Comparison of ENCODE assay signal across 17 mouse cellular contexts in the genomic region with DNA sequence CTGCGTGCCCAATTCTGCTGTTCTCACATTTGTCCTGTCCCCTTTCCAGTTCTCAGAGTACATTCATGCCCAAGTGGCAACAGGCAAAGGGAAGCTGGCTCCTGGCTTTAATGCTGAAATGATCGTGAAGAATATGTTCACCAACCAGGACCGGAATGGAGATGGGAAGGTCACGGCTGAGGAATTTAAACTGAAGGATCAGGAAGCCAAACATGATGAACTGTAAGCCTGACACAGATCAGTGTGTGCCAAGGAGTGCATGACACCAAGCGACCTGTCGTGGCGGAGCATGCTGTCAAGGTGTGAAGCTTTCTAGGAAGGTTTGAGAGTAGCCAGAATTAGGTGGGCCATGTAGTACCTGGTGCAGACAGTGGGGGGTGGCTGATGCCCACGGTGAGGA. TPM values are rescaled to one million over a fixed set of nuclear protein-coding genes. Genes with fewer than 3 reads are reported as not detected.
DNase-seq lines count a peak whose midpoint lies in the region; ATAC-seq and TF ChIP-seq lines count a peak whose summit lies in the region.
"Had no signal": no experiment of that assay in that cellular context is flagged by ENCODE, and none has a peak within 500 bp of the region (broad histone marks: within the 10 kb centered on the region; RNA-seq: fewer than 3 reads in every experiment).

No protein-coding gene starts in this region.

- no peaks in the 10 kb centered on the region for H3K4me1 ChIP-seq in hindbrain, postnatal 0 days (ENCODE audit: insufficient read depth, low read length)
- H3K4me1 ChIP-seq in hindbrain, embryonic 14.5 days (replicated peaks; ENCODE audit: control insufficient read depth, insufficient read depth, low read length): no peaks in the 10 kb centered on the region
- H3K4me1 ChIP-seq: embryonic facial prominence, embryonic 10.5 days; hindbrain, embryonic 13.5 days had no signal

- H3K9ac ChIP-seq in hindbrain, postnatal 0 days (replicated peaks; ENCODE audit: low read length): no peak overlapping the region
- H3K9ac ChIP-seq in hindbrain, embryonic 14.5 days: no peak overlapping the region
- H3K9ac ChIP-seq: hindbrain, embryonic 13.5 days had no signal

- WGBS in hindbrain, postnatal 0 days: 91% methylated on average over 8 of the region's 8 CpGs
- 94% methylated on average over 8 of the region's 8 CpGs for WGBS in hindbrain, embryonic 14.5 days

- TF ChIP-seq CTCF in hindbrain, postnatal 0 days (IDR thresholded peaks at IDR 0.05; ENCODE audit: low read depth): peak; percentile 26; the same call in 1 of the 2 replicates

- ATAC-seq in frontal cortex, adult (ENCODE audit: low TSS enrichment): peak; percentile 50
- ATAC-seq in hindbrain, postnatal 0 days: no peak
- ATAC-seq in hindbrain, embryonic 14.5 days (ENCODE audit: low FRiP score): no peak
- ATAC-seq: activated CD4-positive, CD25-positive, alpha-beta regulatory T cell, adult 4 months had no signal

- H3K9me3 ChIP-seq in hindbrain, postnatal 0 days (ENCODE audit: low read length): no peaks in the 10 kb centered on the region
- H3K9me3 ChIP-seq in hindbrain, embryonic 14.5 days (ENCODE audit: control insufficient read depth, low read length): no peaks in the 10 kb centered on the region
- H3K9me3 ChIP-seq: embryonic facial prominence, embryonic 10.5 days; hindbrain, embryonic 13.5 days had no signal

- no peaks in the 10 kb centered on the region for H3K27me3 ChIP-seq in hindbrain, postnatal 0 days (ENCODE audit: insufficient read depth, low read length)
- no peaks in the 10 kb centered on the region for H3K27me3 ChIP-seq in hindbrain, embryonic 14.5 days (ENCODE audit: control insufficient read depth, insufficient read depth, low read length)
- H3K27me3 ChIP-seq: hindbrain, embryonic 13.5 days had no signal

- no peak for DNase-seq in frontal cortex, postnatal 10 days (ENCODE audit: low spot score in 2 of 2)
- DNase-seq in hindbrain, postnatal 0 days (ENCODE audit: low spot score): no peak
- no peak for DNase-seq in hindbrain, embryonic 14.5 days (ENCODE audit: low spot score)
- peak; percentile 27 for DNase-seq in thymus, postnatal 4 days
- DNase-seq in thymus, adult 18-20 months: no peak
- no peak for DNase-seq in adrenal gland, postnatal 10 days
- DNase-seq: cerebellum, postnatal 25 days; lung, adult 2 months; lung, postnatal 4 days; thymus, postnatal 25 days had no signal

- no peak overlapping the region for H3K4me2 ChIP-seq in hindbrain, postnatal 0 days (ENCODE audit: low read depth, low read length)
- no peak overlapping the region for H3K4me2 ChIP-seq in hindbrain, embryonic 14.5 days (replicated peaks)
- H3K4me2 ChIP-seq: hindbrain, embryonic 13.5 days; midbrain, embryonic 11.5 days had no signal

- no peak overlapping the region for H3K4me3 ChIP-seq in hindbrain, postnatal 0 days (ENCODE audit: low read length)
- H3K4me3 ChIP-seq in hindbrain, embryonic 14.5 days (replicated peaks; ENCODE audit: low read length): no peak overlapping the region
- H3K4me3 ChIP-seq: embryonic facial prominence, embryonic 10.5 days; erythroblast, embryonic 14.5 days; hindbrain, embryonic 13.5 days; myocyte had no signal

- H3K36me3 ChIP-seq in hindbrain, postnatal 0 days (ENCODE audit: insufficient read depth, low read length): peaks cover 5% of the 10 kb centered on the region; the same call in 1 of the 2 replicates
- peaks cover 36% of the 10 kb centered on the region for H3K36me3 ChIP-seq in hindbrain, embryonic 14.5 days (replicated peaks; ENCODE audit: control insufficient read depth, insufficient read depth)

- no peak overlapping the region for H3K27ac ChIP-seq in hindbrain, postnatal 0 days
- H3K27ac ChIP-seq in hindbrain, embryonic 14.5 days: no peak overlapping the region
- H3K27ac ChIP-seq: embryonic facial prominence, embryonic 10.5 days; hindbrain, embryonic 13.5 days had no signal

RNA-seq across cellular contexts. Expression of gene Nt5c3, which starts 45.7 kb away (rescaled TPM):
- 38.4 and 83.8 TPM in 2 replicates for total RNA-seq in hindbrain, postnatal 0 days (2014; rRNA removed)
- 153 and 155 TPM in 2 replicates for polyA plus RNA-seq in hindbrain, postnatal 0 days (2015; fragmentation: Nextera tagmentation; extraction: Ambion mirVana)
- 174 and 180 TPM in 2 replicates for polyA plus RNA-seq in hindbrain, embryonic 14.5 days (2014; fragmentation: Nextera tagmentation; extraction: Ambion mirVana)
- 10 to 100 TPM; 24.8 to 29.0 TPM for total RNA-seq in adrenal gland, postnatal 10 days (2021)

RNA-seq across cellular contexts. Expression of gene Vmn1r4, which starts 45.8 kb away (rescaled TPM):
- 0.37 TPM in 1 of 2 replicates, not detected in the other for total RNA-seq in hindbrain, postnatal 0 days (2014; rRNA removed)
- polyA plus RNA-seq in hindbrain, postnatal 0 days (2015; fragmentation: Nextera tagmentation; extraction: Ambion mirVana): 0.46 and 0.58 TPM in 2 replicates
- 0.62 and 0.72 TPM in 2 replicates for polyA plus RNA-seq in hindbrain, embryonic 14.5 days (2014; fragmentation: Nextera tagmentation; extraction: Ambion mirVana)
- total RNA-seq in adrenal gland, postnatal 10 days (2021): under 1 TPM; 0.30 to 0.36 TPM
- polyA plus RNA-seq: activated CD4-positive, CD25-positive, alpha-beta regulatory T cell, adult 4 months; erythroblast, embryonic 14.5 days had no signal

RNA-seq across cellular contexts. Expression of gene Fkbp9, which starts 46.1 kb away (rescaled TPM):
- total RNA-seq in hindbrain, postnatal 0 days (2014; rRNA removed): 47.4 and 54.8 TPM in 2 replicates
- 44.7 and 45.9 TPM in 2 replicates for polyA plus RNA-seq in hindbrain, postnatal 0 days (2015; fragmentation: Nextera tagmentation; extraction: Ambion mirVana)
- 42.2 and 42.6 TPM in 2 replicates for polyA plus RNA-seq in hindbrain, embryonic 14.5 days (2014; fragmentation: Nextera tagmentation; extraction: Ambion mirVana)
- total RNA-seq in adrenal gland, postnatal 10 days (2021): 10 to 100 TPM; 92.6 to 92.7 TPM
- polyA plus RNA-seq: activated CD4-positive, CD25-positive, alpha-beta regulatory T cell, adult 4 months had no signal
